Mouse (Mus musculus): ENCODE measurements at regions not wholly inside any gene's neighbourhood (a gene's known extent, or its start where the extent isn't known, plus 50 kb on each side); places are given as distances from the start of the nearest gene placed in this dataset.

DNA sequence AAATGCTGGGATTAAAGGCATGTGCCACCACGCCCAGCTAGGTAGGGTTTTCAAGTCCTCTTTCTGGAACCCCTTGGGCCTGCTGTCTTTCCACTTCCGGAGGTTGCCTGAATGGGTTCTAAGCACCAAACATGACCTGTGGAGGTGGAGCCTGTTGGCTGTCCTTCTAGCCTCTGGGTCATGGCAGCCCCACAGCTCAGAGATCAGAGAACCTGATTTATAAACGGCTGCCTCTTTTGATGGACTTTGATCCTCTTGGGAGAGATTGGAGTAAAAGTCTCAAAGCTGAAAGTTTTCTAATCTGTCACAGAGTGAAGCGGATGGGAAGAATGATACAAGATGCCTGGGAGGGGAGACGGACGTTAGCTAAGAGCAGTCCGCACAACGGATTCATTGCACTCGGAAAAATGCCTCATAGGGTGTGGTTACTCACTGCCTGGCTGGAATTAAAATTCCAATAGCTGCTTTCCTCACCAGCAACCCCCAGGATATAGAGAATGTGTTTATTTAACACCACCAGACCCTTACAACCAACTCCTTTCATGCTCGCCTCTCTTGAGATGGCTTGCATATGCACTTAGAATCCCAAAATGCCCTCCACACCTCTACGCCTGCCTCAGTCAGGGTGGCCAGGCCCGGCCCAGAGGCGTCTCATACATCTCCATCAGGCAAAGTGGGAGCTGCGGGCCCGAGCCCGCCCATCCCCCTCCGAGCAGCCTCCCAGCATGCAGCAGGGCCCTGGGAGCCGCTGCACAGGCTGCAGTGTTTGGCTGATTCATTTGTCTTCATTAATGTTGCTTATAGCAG is 122.4 kb upstream of the Arhgap5 start:
- TF ChIP-seq CTCF (IDR thresholded peaks at IDR 0.05; ENCODE audit: control insufficient read depth, insufficient read depth, insufficient read length) = no peak
- TF ChIP-seq MAX (IDR thresholded peaks at IDR 0.05) = no peak
- TF ChIP-seq CEBPB (IDR thresholded peaks at IDR 0.05; ENCODE audit: low read depth) = no peak
- TF ChIP-seq USF1 (IDR thresholded peaks at IDR 0.05; ENCODE audit: low read depth) = no peak
- TF ChIP-seq FOSL1 (IDR thresholded peaks at IDR 0.05; ENCODE audit: insufficient read depth, low read length, poor library complexity, severe bottlenecking) = no peak
- no peak for TF ChIP-seq MYOG (IDR thresholded peaks at IDR 0.05; ENCODE audit: control insufficient read depth, extremely low read depth, insufficient read length)
